Mouse (Mus musculus) mouse embryonic stem cell (cell line): Measurements from ENCODE around the gene Nr1h4.

Source experiments
- in situ Hi-C, 2 experiments: fragments of 300-500 bp; cut with MboI; formaldehyde crosslinking; loops; 1 replicate in 1 of 2; 3 replicates in 1 of 2; pipeline ENCODE4 v1.14.3; 2019 to 2020; ENCODE audit warnings: low sequenced_read_pairs in 2 of 2, low pct_unique_long_range_greater_than_20kb in 1 of 2, mixed read lengths in 1 of 2; ENCODE audit not compliant: unreplicated experiment in 1 of 2

The Nr1h4 gene

DNA sequence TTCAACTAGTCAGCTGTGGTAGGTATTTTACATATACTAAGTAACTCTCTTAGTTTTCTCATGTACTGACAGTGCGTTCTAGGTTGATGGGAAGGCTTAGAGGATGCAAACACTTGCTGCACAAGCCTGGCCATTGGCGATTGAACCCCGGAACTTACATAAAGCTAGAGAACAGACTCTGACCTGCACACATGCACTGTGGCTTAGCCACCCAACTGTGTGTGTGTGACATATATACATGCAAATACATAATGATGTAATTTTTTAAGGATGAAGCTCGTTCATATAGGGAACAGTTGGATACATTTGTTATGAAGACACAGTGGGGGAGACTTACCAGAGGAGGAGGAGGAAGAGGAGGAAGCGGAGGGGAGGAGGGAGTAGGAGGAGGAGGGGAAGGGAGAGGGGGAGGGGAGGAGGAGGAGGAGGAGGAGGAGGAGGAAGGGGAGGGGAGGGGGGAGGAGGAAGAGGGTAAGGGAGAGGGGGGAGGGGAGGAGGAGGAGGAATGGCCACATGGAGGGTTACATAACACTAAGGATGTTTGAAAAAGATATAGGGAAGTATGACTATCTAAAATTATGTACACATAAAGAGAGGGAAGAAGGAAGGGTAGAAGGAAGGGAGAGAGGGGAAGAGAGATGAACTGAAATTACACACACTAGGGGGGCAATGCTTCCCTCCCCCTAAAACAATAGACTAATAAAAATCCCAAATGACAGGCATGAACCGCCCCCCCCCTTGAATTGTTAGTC, 126.5 kb downstream of the Nr1h4 start:
- in situ Hi-C loops = no loop called here

DNA sequence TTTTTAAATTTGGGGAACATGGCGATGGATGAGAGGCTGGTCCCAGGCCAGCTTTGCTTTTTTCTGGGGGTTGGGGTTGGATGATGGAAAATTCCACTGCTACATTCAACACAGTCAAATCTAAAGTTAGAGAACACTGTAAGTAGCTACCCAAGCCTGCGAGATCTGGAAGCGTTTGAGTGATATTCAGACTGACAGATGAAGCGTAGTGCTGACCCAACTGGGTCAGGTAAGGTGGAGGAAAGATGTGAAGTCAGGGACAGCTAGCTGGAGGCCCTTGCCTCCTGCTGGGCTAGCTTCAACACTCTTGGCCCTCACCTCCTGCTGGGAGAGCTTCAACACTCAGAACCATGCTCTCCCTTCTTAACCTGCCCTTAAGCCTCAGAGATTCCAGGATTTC, 128.4 kb downstream of the Nr1h4 start:
- in situ Hi-C loops = no loop called here
